Mouse (Mus musculus) thymus, adult 2 months (tissue): Measurements from ENCODE around the gene Blmh.

Experiments
- CTCF ChIP-seq: fragments of 200-500 bp; IDR thresholded peaks from 2 replicates; pipeline ENCODE4 v1.5.1; 2012; ENCODE audit warnings: mild to moderate bottlenecking, control low read depth, low read length, moderate library complexity, borderline replicate concordance; ENCODE audit not compliant: control insufficient read depth, poor library complexity, insufficient read depth; ENCODE audit errors: extremely low read depth
- POLR2A ChIP-seq: fragments of 200-500 bp; IDR thresholded peaks from 2 replicates; pipeline ENCODE4 v1.6.1; 2012; ENCODE audit warnings: mild to moderate bottlenecking, low read length, control low read depth, moderate library complexity; ENCODE audit not compliant: control insufficient read depth, poor library complexity, insufficient read depth; ENCODE audit errors: extremely low read depth

DNA sequence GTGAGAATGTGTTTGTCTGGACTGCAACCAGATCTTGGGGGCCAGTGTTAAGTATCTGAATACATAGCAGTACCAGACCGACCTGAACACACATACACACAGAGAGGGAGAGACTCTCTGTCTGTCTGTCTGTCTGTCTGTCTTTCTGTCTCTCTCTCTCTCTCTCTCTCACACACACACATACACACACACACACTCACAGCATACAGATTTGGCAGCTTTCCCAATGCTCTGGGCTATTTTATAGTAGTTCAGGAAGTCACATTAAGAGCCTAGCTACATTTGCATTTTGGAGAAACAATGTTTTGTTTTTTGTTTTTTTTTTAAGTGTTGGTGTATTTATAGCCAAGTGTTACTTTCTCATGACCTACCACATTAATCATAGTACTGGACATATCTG lies 27.5 kb upstream of the Blmh start:
- TF ChIP-seq POLR2A: no peak
- TF ChIP-seq CTCF: no peak
